Mouse (Mus musculus) central nervous system, embryonic 14 days (tissue): ENCODE results near the gene Ccdc86. TPM values are rescaled to one million over a fixed set of nuclear protein-coding genes. Genes with fewer than 3 reads are reported as not detected.

Experiments used
- polyA plus RNA-seq: library from polyadenylated mRNA; depleted of rRNA; stranded (reverse); fragments of >200 nt; gene quantifications from 2 replicates; pipeline ENCODE4 v1.2.3, GENCODE M21; 2012; rRNA removed

Gene Ccdc86
- polyA plus RNA-seq, result 5.2 and 6.1 TPM in 2 replicates

DNA sequence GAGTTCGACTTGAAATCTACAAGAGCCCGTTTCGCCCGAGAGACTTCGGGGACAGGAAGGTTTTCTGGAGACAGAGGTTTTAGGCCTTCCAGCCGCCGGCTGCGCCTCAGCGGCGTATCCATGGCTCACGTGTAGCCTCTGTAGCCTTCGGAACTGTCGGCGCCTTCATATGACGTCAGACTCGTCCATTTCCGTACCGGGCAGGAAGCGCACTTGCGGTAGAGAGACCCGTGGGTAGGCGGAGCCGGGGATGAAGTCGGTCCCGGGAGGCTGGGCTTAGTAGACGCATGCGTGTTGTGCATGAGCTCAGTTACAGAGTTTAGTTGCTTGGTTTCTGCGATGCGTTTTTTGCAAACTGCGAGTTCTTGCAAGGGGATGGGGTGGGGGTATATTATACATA is at the start of gene Ccdc86:
Gene Ccdc86 (minus strand): TSS at position 155 of the 400 bp plus-strand sequence.

GRCm38 (mm10) chr19:10993150-10993549 is 44.1 kb upstream of the Ccdc86 start, which contains the start of gene Ms4a15:
Ms4a15 (minus strand) TSS chr19:10993250.

DNA sequence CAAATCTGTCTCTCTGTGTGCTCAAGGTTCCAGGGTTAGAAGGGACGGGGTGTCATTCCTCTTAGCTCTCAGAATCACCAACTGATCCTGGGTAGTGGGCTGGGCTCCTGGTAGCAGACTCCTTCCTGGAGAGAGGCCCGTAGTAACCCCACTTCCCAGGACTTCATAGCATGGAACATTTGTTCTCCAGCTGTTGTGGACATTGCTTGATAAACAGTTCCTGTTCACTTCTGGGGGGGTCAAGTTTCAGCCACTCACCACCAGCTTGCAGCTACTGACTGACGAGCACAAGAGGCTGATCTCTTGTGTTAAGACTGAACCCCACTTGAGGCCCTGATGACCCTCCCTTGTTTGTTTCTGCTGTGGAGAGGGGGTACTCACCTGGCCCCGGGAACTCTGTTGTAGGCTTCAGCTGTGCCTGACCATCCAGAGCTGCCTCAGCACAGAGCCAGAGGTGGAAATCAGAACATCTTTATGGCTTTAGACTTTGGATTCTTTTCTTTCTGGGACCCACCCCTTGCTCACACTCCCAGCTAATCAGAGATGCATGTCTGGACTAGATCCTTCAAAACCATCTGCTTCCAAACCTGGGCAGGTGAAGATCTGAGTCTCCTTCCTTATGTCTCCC is 25.3 kb upstream of the Ccdc86 start, which contains the start of gene Ms4a10:
Gene Ms4a10 (minus strand): TSS at position 433 of the 628 bp plus-strand sequence.

GRCm38 (mm10) chr19:10937110-10937563 is 11.9 kb downstream of the Ccdc86 start, which contains the start of gene Ptgdr2:
Ptgdr2 (plus strand) TSS chr19:10937160.

DNA sequence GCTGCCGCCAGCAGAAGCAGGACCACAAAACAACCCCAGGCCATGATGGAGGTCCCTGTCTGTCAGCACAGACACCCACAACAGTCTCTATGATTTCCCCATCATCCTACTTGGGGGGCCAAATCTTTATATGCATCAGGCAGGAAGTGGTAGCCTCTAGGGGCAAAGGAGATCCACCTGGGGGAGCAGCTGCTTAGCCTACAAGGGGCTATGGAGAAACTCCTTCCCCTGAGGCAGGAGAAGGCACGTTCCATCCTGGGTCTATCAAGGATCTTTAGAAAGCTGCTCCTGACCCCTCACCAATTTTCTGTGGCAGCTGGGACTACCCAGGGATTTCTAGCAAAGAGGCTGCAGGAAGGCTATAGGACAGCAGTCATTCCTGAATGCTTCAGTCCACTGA is 28.5 kb downstream of the Ccdc86 start, which contains the start of gene Zp1:
Gene Zp1 (minus strand): TSS at position 101 of the 400 bp plus-strand sequence.

DNA sequence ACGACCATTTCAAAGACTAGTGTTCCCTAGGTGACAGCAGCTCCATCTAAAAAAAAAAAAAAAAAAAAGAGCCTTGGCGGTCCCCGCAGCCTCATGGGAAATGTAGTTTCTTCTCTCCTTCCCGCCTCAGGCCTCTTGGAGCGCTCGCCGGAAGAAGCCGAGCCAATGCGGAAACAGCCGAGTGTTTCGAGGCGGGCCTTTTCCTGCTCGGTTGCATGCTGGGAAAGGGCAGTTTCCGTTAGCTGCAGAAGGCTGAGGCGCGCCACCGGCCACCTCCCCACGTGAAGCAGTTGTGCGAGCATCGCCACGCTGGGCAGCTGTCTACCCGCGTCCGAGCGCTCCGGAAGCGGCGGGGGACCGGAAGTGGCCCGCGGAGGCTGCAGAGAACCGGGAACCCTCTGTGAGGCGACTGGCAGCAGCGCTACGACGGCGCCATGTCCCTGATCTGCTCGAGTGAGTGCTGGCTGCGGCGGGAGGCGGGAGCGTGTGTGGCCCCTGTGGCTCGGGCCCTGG is 54.0 kb downstream of the Ccdc86 start, which contains the start of gene Prpf19:
Gene Prpf19 (plus strand): TSS at position 216 of the 513 bp plus-strand sequence.

Other genes with a start within 250 kb of the Ccdc86 start
- gene Cd5, start 210.3 kb downstream of the Ccdc86 start, polyA plus RNA-seq, result 0.10 and 0.18 TPM in 2 replicates
- gene Cd6, start 119.2 kb downstream of the Ccdc86 start, polyA plus RNA-seq, result 0.03 TPM in 1 of 2 replicates, not detected in the other
- gene Slc15a3, start 109.5 kb downstream of the Ccdc86 start, polyA plus RNA-seq, result 1.8 and 2.6 TPM in 2 replicates
- 234 and 238 TPM in 2 replicates for gene Tmem132a, start 79.3 kb downstream of the Ccdc86 start, polyA plus RNA-seq
- gene Tmem109, start 67.3 kb downstream of the Ccdc86 start, polyA plus RNA-seq, result 39.1 and 49.6 TPM in 2 replicates
- gene Prpf19, start 54.0 kb downstream of the Ccdc86 start, polyA plus RNA-seq, result 331 and 345 TPM in 2 replicates
- gene Zp1, start 28.6 kb downstream of the Ccdc86 start, polyA plus RNA-seq, result 0.07 and 0.10 TPM in 2 replicates
- gene Ptgdr2, start 12.1 kb downstream of the Ccdc86 start, polyA plus RNA-seq, result 0.23 and 0.28 TPM in 2 replicates
- 0.08 TPM in 1 of 2 replicates, not detected in the other for gene Ms4a10, start 25.4 kb upstream of the Ccdc86 start, polyA plus RNA-seq
- not detected in 2 replicates for gene Ms4a15, start 44.0 kb upstream of the Ccdc86 start, polyA plus RNA-seq
- gene Ms4a18, start 68.8 kb upstream of the Ccdc86 start, polyA plus RNA-seq, result not detected in 2 replicates
- gene Ms4a8a, start 131.8 kb upstream of the Ccdc86 start, polyA plus RNA-seq, result not detected in 2 replicates
- gene 1700017D01Rik, start 181.6 kb upstream of the Ccdc86 start, polyA plus RNA-seq, result not detected in 2 replicates
- not detected in 2 replicates for gene 1700025F22Rik, start 216.1 kb upstream of the Ccdc86 start, polyA plus RNA-seq
- gene Ms4a13, start 247.5 kb upstream of the Ccdc86 start, polyA plus RNA-seq, result not detected in 2 replicates